Mouse (Mus musculus) hindbrain, embryonic 12.5 days (tissue): Measurements from ENCODE around the gene Olfr330. TPM values are rescaled to one million over a fixed set of nuclear protein-coding genes. Genes with fewer than 3 reads are reported as not detected.

Source experiments
- polyA plus RNA-seq: library from polyadenylated mRNA; unstranded; fragments of >200 nt; fragmentation: Nextera tagmentation; extraction: Ambion mirVana; gene quantifications from 2 replicates; pipeline ENCODE4 v1.2.1, GENCODE M21; 2016

Olfr330 gene
- polyA plus RNA-seq, 1 experiment from 2014 or later: not detected

Other genes starting within 250 kb of the Olfr330 start
- gene Zfp692, start 227.8 kb downstream of the Olfr330 start, polyA plus RNA-seq: 24.1 and 24.5 TPM in 2 replicates
- 34.1 and 39.4 TPM in 2 replicates for gene Zfp672, start 204.5 kb downstream of the Olfr330 start, polyA plus RNA-seq
- 49.1 and 50.7 TPM in 2 replicates for gene Sh3bp5l, start 204.1 kb downstream of the Olfr330 start, polyA plus RNA-seq
- gene Lypd8, start 155.8 kb downstream of the Olfr330 start, polyA plus RNA-seq: not detected in 2 replicates
- gene 1810065E05Rik, start 113.7 kb downstream of the Olfr330 start, polyA plus RNA-seq: not detected in 2 replicates
- gene Gm12253, start 102.3 kb downstream of the Olfr330 start, polyA plus RNA-seq: not detected in 2 replicates
- gene Lypd9, start 81.9 kb downstream of the Olfr330 start, polyA plus RNA-seq: not detected in 2 replicates
- not detected in 2 replicates for gene Olfr30, start 72.6 kb downstream of the Olfr330 start, polyA plus RNA-seq
- gene Olfr332, start 42.3 kb downstream of the Olfr330 start, polyA plus RNA-seq: not detected in 2 replicates
- gene Olfr331, start 32.3 kb downstream of the Olfr330 start, polyA plus RNA-seq: not detected in 2 replicates
- not detected in 2 replicates for gene Olfr329-ps, start 11.6 kb upstream of the Olfr330 start, polyA plus RNA-seq
- not detected in 2 replicates for gene Olfr328, start 20.8 kb upstream of the Olfr330 start, polyA plus RNA-seq
- gene Olfr224, start 35.7 kb upstream of the Olfr330 start, polyA plus RNA-seq: not detected in 2 replicates
- not detected in 2 replicates for gene Olfr325, start 42.9 kb upstream of the Olfr330 start, polyA plus RNA-seq
- gene Olfr324, start 60.3 kb upstream of the Olfr330 start, polyA plus RNA-seq: not detected in 2 replicates
- gene 2210407C18Rik, start 81.2 kb upstream of the Olfr330 start, polyA plus RNA-seq: not detected in 2 replicates
- gene Olfr323, start 95.7 kb upstream of the Olfr330 start, polyA plus RNA-seq: not detected in 2 replicates
- 0.51 and 0.53 TPM in 2 replicates for gene Trim58, start 105.6 kb upstream of the Olfr330 start, polyA plus RNA-seq
- not detected in 2 replicates for gene Olfr322, start 123.9 kb upstream of the Olfr330 start, polyA plus RNA-seq
- not detected in 2 replicates for gene Olfr320, start 146.3 kb upstream of the Olfr330 start, polyA plus RNA-seq
- gene Olfr319, start 164.3 kb upstream of the Olfr330 start, polyA plus RNA-seq: not detected in 2 replicates
- gene Olfr318, start 189.2 kb upstream of the Olfr330 start, polyA plus RNA-seq: not detected in 2 replicates
- gene Olfr317, start 204.4 kb upstream of the Olfr330 start, polyA plus RNA-seq: 0.10 and 0.12 TPM in 2 replicates
- not detected in 2 replicates for gene Olfr316, start 217.9 kb upstream of the Olfr330 start, polyA plus RNA-seq
- not detected in 2 replicates for gene Olfr315, start 238.4 kb upstream of the Olfr330 start, polyA plus RNA-seq
- gene Olfr314, start 248.1 kb upstream of the Olfr330 start, polyA plus RNA-seq: not detected in 2 replicates